Mouse (Mus musculus) heart, embryonic 11.5 days (tissue): ENCODE measurements around the gene Spint4. TPM values are rescaled to one million over a fixed set of nuclear protein-coding genes. Genes with fewer than 3 reads are reported as not detected.

ENCODE experiments used
- ATAC-seq: fragments of 200-750 bp; cut with Nextera tagmentation; replicated peaks from 2 replicates; pipeline ENCODE4 v1.8.0; 2017; ENCODE audit warnings: moderate library complexity; ENCODE audit not compliant: insufficient number of reproducible peaks, low FRiP score, low TSS enrichment
- H3K27ac ChIP-seq: fragments of 300-500 bp; sonication (generic); 2 replicates; pipeline ENCODE4 v1.5.1; 2014; ENCODE audit warnings: mild to moderate bottlenecking, low read depth, low read length
- H3K27me3 ChIP-seq: fragments of 300-500 bp; sonication (generic); 2 replicates; pipeline ENCODE4 v1.6.1; 2014; ENCODE audit warnings: mild to moderate bottlenecking, low read length, mixed read lengths; ENCODE audit not compliant: control insufficient read depth, insufficient read depth
- H3K36me3 ChIP-seq: fragments of 300-500 bp; sonication (generic); 2 replicates; pipeline ENCODE4 v1.6.1; 2014; ENCODE audit warnings: mild to moderate bottlenecking, low read length, moderate library complexity, mixed read lengths; ENCODE audit not compliant: control insufficient read depth, insufficient read depth
- H3K4me1 ChIP-seq: fragments of 300-500 bp; sonication (generic); 2 replicates; pipeline ENCODE4 v1.6.1; 2014; ENCODE audit warnings: low read length; ENCODE audit not compliant: control insufficient read depth, insufficient read depth
- H3K4me2 ChIP-seq: fragments of 300-500 bp; sonication (generic); 2 replicates; pipeline ENCODE4 v1.6.1; 2014; ENCODE audit warnings: mild to moderate bottlenecking, moderate library complexity
- H3K4me3 ChIP-seq: fragments of 300-500 bp; sonication (generic); 2 replicates; pipeline ENCODE4 v1.5.1; 2014; ENCODE audit warnings: low read depth, low read length
- H3K9ac ChIP-seq: fragments of 300-500 bp; sonication (generic); 2 replicates; pipeline ENCODE4 v1.6.1; 2014; ENCODE audit warnings: mild to moderate bottlenecking, low read depth, low read length, moderate library complexity
- H3K9me3 ChIP-seq: fragments of 300-500 bp; sonication (generic); replicated peaks from 2 replicates; pipeline ENCODE4 v1.6.1; 2016; ENCODE audit warnings: low read length; ENCODE audit not compliant: control insufficient read depth
- WGBS: fragments of 180-500 bp; shearing (Covaris S2); extraction: QIAGEN DNeasy Blood & Tissue Kit; methylation state at CpG from one replicate; pipeline ENCODE4 v1.1.7; 2014; ENCODE audit not compliant: insufficient replicate concordance; 5-methylcytosine and 5-hydroxymethylcytosine counted together
- polyA plus RNA-seq: library from polyadenylated mRNA; unstranded; fragments of >200 nt; fragmentation: Nextera tagmentation; extraction: Ambion mirVana; gene quantifications from 2 replicates; pipeline ENCODE4 v1.2.1, GENCODE M21; 2014

Spint4 gene
- polyA plus RNA-seq, 1 experiment from 2014 or later = not detected

DNA sequence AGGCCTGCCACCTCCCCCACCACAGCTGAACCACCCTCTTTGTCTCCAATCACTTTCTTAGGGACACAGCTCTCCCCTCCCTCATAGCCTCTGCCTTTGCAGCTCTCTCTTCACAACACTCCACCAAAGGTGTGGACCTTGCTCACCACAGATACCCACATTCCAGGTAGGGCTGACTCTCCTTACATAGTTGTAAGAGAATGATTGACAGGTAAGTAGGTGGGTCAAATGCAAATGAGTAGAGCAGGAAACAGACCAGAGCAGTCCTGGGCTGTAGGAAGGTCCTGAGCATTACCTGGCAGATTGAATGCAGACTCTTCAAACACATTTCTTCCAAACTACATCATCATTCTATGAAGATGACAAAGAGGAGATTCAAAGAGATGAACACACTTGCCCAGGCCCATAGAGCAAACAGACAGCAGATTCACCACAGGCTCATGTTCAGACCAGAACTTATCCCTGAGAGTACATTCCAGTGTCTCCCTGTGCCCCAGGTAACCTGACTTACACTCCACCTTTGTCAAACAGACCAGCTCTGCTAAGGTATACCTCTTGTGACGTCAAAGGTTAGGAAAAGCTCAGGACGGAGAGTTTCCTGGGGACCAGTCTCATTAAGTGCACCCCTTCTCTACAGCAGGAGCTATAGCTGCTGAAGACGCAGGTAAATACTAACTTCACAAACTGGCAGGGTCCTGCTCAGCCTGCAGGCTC, 39.2 kb downstream of the Spint4 start:
- no peaks in the 10 kb centered on the region for H3K4me1 ChIP-seq
- WGBS = 68% methylated on average over 3 of the region's 3 CpGs
- ATAC-seq = no peak

GRCm38 (mm10) chr2:164739876-164740275, 41.6 kb downstream of the Spint4 start:
- H3K4me2 ChIP-seq = no peak overlapping the region
- no peaks in the 10 kb centered on the region for H3K9me3 ChIP-seq
- no peak overlapping the region for H3K9ac ChIP-seq
- ATAC-seq = no peak
- H3K4me1 ChIP-seq = peaks cover under 1% of the 10 kb centered on the region; the same call in 1 of the 2 replicates
- H3K27ac ChIP-seq = no peak overlapping the region
- H3K27me3 ChIP-seq = no peaks in the 10 kb centered on the region
- H3K36me3 ChIP-seq = no peaks in the 10 kb centered on the region
- 53% methylated on average over 7 of the region's 7 CpGs for WGBS
- no peak overlapping the region for H3K4me3 ChIP-seq

More for the DNA sequence above, 39.2 kb downstream of the Spint4 start:
- Histone ChIP-seq H3K36me3 (no peaks in the 10 kb centered on the region), H3K27me3 (no peaks in the 10 kb centered on the region), H3K27ac (no peak overlapping the region), H3K9me3 (no peaks in the 10 kb centered on the region), H3K4me2 (no peak overlapping the region), H3K9ac (no peak overlapping the region), H3K4me3 (no peak overlapping the region)

DNA sequence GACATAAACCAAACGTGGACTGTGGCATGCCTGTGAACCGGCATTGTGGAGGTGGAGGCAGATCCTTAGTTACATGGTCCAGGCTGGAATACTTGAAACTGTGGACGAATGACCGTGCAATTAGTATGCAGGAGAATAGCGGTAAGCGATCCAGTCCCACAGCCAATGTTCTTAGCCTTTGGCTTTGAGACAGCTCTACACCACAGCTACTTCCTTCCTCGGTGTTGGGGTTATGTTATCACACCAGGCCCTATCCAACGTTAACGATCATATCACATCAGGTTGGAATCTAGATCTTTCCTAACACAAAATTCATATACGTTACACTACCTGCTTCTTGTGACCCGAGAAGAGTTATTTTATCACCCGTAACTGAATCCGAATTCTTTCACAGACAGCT, 46.7 kb downstream of the Spint4 start:
- Histone ChIP-seq H3K36me3 (peaks cover 4% of the 10 kb centered on the region; the same call in 1 of the 2 replicates), H3K27me3 (no peaks in the 10 kb centered on the region), H3K9ac (peak overlapping the region; percentile 91), H3K9me3 (no peaks in the 10 kb centered on the region), H3K4me3 (peak overlapping the region; percentile 75), H3K27ac (no peak overlapping the region), H3K4me1 (peaks cover 12% of the 10 kb centered on the region), H3K4me2 (peak overlapping the region; percentile 87)
- 69% methylated on average over 13 of the region's 13 CpGs for WGBS
- no peak for ATAC-seq

- Histone ChIP-seq H3K4me1 (peaks cover 12% of the 10 kb centered on the region), H3K27me3 (no peaks in the 10 kb centered on the region), H3K36me3 (peaks cover 4% of the 10 kb centered on the region; the same call in 1 of the 2 replicates), H3K4me2 (peak within 1 kb of the TSS; percentile 87), H3K9me3 (no peaks in the 10 kb centered on the region), H3K4me3 (peak within 1 kb of the TSS; percentile 75), H3K9ac (peak within 1 kb of the TSS; percentile 91), H3K27ac (peak within 1 kb of the TSS; percentile 58)
- under 1% methylated on average over 70 of the region's 70 CpGs for WGBS
- peak; percentile 87 for ATAC-seq
Observed at GRCm38 (mm10) chr2:164745843-164746479, 47.7 kb downstream of the Spint4 start, which contains the start of the genes Wfdc3 and Dnttip1. Gene Wfdc3, minus strand, starts transcription at chr2:164745931. Gene Dnttip1, plus strand, starts transcription at chr2:164745983.

DNA sequence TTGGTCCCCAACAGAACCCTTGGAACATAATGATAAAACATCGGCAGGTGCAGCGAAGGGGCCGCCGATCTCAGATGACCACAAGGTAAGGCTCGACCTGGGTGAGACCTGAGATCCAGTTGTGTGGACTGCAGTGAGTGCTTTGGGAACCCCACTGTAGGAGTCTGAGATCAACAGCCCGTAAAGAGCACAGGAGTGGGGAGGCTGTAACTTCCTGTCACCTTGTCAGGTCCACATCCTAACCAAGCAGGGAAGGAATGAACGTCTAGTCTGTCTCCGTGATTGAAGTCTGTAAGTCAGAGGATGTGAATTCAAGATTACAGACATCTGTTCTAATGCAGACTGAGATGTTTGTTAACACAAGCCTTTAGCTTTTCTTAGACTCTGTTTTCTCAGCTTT, 48.4 kb downstream of the Spint4 start:
- H3K27ac ChIP-seq = no peak overlapping the region
- WGBS = 44% methylated on average over 8 of the region's 8 CpGs
- H3K27me3 ChIP-seq = no peaks in the 10 kb centered on the region
- H3K4me2 ChIP-seq = peak overlapping the region; percentile 87
- peaks cover 7% of the 10 kb centered on the region; the same call in 1 of the 2 replicates for H3K36me3 ChIP-seq
- ATAC-seq = no peak
- peak overlapping the region; percentile 91 for H3K9ac ChIP-seq
- H3K4me1 ChIP-seq = peaks cover 12% of the 10 kb centered on the region
- H3K4me3 ChIP-seq = peak overlapping the region; percentile 75
- H3K9me3 ChIP-seq = no peaks in the 10 kb centered on the region

DNA sequence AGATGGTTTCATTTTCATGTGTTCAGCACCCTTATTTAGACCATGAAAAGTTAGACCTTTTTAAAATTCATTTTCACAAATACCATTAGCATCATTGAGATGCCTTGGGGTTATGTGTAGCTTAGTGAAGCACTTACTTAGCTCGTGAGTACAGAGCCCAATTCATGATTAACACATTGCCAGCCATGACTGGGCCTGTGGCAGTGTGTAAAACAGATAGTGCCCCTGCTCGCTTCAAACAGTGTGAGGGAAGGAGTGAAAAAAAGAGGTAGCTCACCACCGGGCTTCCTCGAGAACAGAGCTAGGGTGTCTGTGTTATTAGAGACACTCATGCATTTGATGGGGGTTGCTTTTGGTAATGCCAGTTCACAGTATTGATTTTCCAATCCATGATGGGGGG, 49.9 kb downstream of the Spint4 start:
- Histone ChIP-seq H3K9me3 (no peaks in the 10 kb centered on the region), H3K36me3 (peaks cover 7% of the 10 kb centered on the region), H3K4me3 (no peak overlapping the region), H3K4me2 (no peak overlapping the region), H3K27me3 (no peaks in the 10 kb centered on the region), H3K9ac (no peak overlapping the region), H3K27ac (no peak overlapping the region), H3K4me1 (peaks cover 12% of the 10 kb centered on the region)
- 81% methylated on average over 4 of the region's 4 CpGs for WGBS
- ATAC-seq = no peak

DNA sequence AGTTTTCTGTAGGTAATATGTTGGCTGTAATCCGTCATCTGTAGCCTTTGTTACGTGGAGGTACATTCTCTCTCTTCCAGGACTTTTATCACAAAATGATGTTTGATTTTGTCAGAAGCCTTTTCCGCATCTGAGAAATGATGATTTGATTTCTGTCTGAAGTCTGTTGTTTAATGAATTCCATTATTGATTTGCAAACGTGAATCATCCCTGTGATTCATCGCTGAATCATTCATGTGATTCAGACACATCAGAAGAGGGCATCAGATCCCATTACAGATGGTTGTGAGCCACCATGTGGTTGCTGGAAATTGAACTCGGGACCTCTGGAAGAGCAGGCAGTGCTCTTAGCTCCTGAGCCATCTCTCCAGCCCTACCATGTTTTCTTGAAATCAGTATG, 50.7 kb downstream of the Spint4 start:
- Histone ChIP-seq H3K9ac (no peak overlapping the region), H3K9me3 (no peaks in the 10 kb centered on the region), H3K4me1 (peaks cover 12% of the 10 kb centered on the region), H3K36me3 (peaks cover 7% of the 10 kb centered on the region), H3K4me3 (no peak overlapping the region), H3K27me3 (no peaks in the 10 kb centered on the region), H3K27ac (no peak overlapping the region), H3K4me2 (no peak overlapping the region)
- no peak for ATAC-seq
- 92% methylated on average over 6 of the region's 6 CpGs for WGBS
